Mouse (Mus musculus): ENCODE measurements around the gene B4galt2.

B4galt2 gene

DNA sequence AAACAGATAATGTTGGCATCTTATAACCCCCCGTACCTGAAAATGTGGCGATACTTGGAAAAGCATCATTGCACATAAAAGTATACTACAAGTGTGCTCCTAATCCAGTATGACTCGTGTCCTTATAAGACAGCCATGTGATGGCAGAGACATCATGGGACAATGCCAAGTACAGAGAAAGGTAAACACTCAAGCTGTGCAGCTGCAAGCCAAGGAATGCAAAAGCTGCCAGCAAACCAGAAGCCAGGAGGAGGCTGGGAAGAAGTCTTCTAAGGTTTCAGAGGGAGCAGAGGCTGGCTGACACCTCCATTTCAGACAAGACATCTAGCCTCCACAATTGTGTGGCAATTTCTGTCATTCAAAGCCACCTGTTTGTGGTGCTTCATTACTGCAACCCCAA, 22.9 kb upstream of the B4galt2 start:
- DNase-seq = no peak

DNA sequence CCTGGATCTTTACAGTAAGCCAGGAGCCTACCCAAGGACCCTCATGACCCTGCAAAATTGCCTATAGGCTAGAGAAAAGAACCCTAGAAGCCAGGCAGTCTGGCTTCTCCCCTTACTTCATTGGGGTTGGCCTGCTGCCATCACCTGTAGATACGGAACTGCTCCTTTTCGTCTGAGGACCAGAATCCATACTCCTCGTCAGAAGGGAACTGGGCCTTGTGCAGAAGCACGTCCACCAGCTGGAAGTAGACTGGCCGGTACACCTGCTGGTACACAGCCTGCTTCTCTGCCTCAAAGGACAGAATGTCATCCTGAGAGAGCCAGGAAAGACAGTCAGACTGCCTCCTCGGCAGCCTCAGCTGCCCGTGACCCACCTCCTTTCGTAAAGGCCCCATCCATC, 21.5 kb upstream of the B4galt2 start:
- no peak for DNase-seq

DNA sequence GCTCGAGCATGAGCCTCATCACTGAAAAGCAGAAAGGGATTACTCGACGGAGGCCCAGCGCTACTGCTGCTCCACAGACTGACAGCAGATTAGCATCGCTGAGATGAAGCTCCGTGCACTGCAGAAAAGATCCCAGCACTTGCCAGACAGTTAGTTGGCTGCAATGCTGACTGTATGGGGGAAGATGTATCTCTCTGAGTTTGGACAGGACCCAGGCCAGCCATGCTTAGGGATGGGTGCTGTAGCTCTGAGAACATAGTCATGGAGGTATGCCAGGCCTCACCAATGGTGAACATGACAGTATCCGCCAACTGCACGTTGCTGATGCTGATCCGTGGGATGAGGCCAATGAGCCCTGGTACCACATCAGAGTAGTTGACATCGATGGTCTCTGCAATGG, 20.8 kb upstream of the B4galt2 start:
- DNase-seq = no peak

DNA sequence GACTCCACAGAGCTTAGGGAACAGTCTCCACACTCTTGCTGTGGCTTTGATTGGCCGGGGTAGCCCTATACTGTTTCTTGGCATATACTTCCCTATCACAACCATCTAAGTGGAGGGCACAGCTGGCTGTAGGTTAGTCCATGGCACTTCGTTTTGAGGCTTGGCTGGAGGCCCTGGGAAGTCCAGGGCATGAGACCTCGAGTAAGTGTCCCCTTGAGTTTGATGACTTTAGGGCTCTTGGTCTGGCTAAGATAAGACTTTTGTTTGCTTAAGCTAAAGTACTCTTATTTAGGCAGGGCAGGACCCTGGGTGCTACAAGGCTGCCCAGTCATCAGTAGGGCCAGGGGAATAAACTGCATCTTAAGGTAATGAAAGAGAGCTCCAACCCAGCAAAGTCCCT, 14.8 kb upstream of the B4galt2 start:
- peak; percentile 22 for DNase-seq

DNA sequence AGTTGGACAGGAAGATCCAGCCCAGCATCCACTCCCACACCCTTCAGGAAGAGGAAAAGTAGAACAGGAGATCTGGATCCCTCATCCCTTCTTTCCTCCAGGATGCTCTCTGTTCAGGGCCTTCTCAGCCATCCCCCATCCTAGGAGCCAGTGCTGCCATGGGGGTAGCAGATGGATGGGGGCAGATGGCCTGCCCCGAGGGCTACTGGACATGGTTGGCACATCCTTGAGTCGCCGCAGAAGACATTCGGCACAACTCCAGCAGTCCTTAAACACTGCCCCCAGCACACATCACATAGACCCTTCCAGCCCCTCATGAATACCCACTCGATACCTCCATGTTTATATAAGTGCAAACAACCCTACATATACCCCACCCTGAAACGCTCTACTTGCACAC, 12.7 kb upstream of the B4galt2 start:
- DNase-seq = peak; percentile 84

DNA sequence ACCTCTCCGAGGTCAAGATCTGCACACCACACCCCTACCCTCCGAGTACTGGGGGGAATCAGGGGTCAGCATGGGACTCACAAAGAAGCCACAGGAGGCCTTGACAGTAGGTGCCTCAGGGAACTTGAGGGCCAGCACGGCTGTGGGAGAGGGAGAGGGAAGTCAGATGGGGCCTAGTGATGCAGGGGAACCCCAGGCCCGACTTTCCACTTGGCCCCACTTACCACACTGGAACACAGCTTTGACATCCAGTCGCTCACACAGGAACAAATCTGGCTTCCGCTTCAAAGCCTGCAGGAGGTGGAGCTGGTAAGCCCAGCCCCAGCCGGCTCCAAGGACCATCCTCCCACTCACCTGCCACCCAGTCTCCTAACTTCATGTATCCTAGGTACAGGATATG, 12.1 kb upstream of the B4galt2 start:
- peak; percentile 47 for DNase-seq

DNA sequence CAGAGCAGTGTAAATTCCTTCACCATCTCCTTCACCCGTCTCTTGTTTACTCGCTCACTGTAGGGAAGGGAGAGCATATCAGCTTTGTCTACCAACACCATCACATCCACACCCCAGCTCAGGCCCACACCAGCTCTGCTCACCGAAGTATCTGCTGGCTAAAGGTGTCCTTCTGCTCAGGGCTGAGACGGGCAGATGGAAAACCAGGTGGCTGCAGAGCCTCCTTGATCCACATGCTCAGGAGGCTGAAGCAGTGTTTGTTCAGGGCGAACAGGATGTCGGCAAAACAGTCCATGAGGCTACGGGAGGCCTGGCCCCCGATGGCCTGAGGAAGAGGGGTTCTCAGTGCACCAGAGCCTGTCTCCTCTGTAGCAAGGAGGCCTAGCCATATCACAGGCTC, 11.3 kb upstream of the B4galt2 start:
- DNase-seq = peak; percentile 66

DNA sequence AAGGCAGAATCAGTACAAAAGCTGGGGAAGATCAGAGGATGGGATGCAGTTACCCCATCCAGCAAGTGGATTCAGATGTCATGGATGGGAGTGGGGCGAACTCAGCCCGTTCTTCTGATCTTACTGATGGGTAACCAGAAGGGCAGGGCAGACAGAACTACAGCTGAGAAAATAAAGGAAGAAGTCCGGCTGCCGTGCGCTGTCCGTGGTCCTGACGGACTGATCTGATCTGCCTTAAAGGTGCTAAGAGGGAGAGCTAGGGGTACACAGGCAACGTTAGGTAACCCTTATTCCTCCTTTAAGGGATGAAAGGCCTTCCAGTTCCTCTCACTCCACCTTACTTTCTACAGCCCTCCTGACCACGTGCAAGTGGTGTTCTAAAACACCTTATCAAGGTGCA, 10.1 kb upstream of the B4galt2 start:
- DNase-seq = peak; percentile 50

DNA sequence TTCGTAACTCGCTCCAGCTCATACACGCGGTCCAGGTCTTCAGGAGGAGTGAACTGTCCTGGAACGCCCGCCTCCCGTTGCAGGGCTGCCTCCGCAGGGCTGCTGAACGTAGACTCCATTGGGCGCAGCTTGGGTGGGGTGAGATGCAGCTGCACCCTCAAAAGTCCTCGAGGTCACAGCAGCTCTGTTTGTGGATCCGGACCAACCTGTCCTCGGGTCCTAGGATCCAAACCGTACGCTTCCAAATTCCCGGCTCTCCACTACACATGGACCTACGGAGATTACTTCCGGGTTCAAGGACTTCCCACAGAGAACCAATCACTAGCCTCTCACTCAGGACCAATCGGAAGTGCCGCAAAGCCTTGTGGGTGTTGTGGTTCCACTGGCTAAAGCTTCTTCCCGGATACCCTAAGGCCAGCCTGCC, 8.5 kb upstream of the B4galt2 start, which contains the start of gene Dph2:
Dph2 (minus strand) TSS at position 295 of the 424 bp plus-strand sequence.
- peak; percentile 92 for DNase-seq

DNA sequence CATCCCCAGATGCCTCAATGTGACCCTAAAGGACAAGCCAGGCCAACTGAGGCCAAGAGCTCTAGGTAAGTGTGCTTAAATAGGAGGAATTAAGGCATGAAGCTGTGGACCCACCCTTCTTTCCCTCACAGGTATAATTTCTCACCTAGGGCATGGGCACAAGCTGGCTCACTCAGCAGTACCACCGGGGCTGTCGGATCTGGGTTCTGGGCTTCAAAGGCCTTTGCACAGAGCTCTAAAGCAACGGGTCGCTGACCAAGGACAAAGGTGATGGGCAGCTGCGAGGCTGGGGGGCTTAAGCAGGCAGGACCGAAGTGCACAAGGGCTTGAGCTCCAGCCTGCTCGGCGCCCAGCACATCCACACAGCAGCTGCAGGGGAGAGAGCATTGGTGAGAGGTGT, 7.5 kb upstream of the B4galt2 start:
- peak; percentile 39 for DNase-seq

DNA sequence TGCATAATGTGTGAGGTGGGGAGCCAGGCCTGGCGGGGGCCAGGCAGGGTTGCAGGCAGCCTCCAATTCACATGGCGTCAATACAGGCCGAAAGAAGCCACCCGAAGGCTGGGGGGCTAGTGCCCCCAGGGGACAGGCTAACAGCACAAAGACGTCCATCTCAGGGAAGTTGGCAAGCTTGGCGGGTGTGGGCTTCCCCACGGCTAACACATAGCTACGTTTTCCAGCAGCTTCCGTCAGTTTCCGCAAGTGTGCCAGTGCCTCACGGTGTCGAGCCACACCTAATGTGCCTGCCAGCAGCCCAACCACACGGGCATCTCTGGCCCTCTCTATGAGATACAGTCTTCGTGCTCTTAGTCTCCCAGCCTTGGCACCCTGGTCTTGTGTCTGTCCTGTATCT, 6.7 kb upstream of the B4galt2 start:
- peak; percentile 66 for DNase-seq

DNA sequence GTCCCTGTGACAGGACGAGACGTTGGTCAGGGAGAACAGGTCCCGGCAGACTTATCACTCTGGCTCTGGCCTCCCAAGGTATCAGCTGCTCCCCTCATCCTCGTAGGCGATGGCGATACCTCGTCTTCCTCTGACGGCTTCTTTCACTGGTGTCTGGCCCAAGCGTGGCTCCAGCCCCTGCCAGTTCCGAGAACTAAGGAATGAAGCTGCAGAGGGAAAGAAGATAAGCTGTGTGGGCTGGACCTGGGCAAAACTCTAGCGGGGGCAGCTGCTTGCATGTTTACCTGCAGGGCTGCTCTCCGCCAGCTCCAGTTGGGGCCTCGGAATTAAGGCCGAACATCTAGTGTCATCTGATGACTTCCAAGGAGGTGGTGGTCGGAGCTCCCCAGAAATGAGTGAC, 6.2 kb upstream of the B4galt2 start:
- peak; percentile 54 for DNase-seq

DNA sequence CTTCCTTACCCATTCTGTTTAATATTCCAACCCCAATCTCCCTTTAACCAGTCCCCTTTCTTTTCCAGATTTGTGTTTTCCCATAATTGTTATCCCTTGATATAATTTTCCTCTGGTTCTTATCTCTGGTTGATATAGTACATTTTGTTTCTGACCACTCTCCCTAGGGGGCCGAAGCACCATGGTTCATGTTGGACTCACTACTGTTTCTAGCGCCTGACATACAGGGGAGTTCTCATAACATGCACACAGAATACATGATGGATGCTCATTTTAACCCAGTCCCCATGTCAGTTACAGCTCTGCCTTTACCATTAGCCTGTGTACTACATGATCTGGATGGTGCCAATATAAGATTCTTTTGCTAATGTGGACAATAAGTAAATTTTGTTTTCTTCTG, 4.6 kb upstream of the B4galt2 start:
- DNase-seq = peak; percentile 67

DNA sequence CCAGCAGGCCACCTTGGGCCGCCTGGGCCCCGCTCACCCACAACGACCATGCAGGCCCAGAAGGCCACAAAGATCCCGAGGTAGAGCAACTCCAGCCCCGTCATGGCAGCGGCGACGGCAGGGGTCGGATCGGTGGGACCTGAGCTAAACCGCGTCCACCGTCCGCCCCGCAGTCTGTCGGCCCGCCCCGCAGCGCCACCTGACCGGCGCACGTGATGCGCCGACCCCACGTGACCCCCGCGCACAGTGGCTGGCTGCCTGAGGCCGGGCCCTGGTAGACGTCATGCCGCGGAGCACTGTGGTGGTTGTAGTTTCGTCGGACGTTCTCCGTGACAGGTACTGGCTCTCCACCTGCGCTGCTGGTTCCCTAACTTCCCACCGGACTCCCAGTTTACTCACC, 3.8 kb upstream of the B4galt2 start, which contains the start of gene Atp6v0b:
Atp6v0b (minus strand) TSS at position 201 of the 400 bp plus-strand sequence.
- peak; percentile 95 for DNase-seq

DNA sequence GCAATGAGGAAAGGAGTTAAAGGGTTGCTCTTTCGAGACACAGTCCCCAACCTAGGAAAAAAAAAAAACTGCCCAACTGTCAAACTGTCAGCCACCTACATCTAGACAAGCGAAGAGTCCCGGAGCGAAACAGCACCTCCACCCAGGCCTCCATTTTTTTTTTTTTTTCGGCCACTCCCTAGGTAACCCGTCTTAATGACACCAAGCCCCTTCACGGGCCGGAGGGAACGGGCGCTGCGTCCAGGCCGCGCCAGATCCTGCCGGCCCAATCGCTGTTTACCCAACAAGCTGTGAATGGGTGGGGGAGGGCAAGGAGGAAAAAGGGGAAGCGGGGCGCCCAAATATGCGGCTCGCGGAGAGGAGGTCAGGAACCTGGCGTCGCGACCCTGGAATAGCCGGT, 3.4 kb upstream of the B4galt2 start:
- peak; percentile 57 for DNase-seq

DNA sequence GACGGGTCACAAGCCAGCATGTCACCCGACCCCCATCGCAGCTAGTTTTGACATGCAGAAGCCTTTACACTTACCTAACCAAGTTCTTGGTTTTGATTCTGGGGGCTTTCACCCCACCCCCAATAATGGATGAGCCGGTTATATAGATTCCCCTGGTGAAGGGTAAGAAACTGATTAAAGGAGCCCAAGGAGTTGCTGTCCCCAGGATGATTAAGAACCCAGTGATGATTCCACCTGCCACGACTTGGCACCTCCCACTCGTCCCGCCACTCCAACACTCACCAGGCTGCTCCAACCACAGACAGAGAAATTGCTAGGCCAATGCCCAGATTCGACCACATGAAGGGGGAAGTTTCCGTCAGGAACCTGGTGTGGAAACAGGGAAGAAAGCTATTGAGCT, 2.7 kb upstream of the B4galt2 start:
- peak; percentile 64 for DNase-seq

DNA sequence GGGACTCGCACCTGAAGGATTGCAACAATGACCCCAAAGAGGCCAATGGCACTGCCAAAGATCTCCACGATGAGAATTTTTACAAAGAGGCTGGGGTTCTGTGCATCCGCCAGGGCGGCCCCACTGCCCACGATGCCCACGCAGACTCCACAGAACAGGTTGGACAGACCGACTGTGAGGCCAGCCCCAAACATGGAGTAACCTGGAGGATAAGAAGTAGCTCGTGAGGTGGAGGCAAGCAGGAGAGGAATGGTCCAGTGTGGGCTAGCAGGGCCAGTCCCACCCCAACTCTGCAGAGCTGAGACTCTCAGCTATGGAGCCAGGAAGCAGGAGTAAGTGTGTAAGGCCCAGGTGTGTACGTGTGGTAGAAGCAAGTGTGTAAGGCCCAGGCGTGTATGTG, 1.8 kb upstream of the B4galt2 start:
- DNase-seq = peak; percentile 47

DNA sequence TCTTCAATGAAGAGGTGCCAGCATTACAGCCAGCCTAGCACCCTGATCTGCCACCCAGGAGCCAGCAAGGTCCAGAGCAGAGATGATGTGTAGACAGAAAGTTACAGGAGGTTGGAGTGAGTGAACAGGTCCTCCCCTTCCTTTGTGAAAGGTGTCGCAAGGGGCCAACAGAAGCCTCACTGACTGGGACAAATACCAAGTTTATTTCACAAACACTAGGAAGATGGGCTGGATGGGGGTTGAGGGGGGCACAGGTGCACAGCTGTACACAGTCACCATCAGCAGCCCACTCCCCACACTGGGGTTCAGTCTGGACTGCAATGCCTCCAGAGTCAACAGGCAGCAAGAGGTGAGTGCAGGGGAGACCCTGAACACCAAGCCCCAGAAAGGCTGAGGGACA, 859 bp upstream of the B4galt2 start:
- DNase-seq = peak; percentile 59

DNA sequence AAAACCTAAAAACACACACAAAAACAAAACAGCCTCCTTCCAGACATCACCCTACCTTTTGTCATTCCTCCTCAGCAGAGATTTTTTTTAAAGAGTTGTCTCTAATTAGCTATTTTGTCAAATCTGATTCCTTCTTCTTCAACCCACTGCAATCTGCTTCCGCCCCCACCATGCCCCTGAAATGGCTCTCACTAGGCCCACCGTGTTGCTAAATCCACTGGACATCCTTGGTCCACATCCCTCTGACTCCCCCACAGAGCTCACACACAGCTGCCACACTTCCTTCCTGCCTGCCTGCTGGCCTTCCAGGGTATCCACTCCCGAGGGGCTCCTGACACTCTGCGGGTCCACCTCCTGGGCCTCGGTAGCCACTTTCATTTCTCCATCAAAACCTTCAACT, 4.6 kb downstream of the B4galt2 start:
- DNase-seq = no peak

DNA sequence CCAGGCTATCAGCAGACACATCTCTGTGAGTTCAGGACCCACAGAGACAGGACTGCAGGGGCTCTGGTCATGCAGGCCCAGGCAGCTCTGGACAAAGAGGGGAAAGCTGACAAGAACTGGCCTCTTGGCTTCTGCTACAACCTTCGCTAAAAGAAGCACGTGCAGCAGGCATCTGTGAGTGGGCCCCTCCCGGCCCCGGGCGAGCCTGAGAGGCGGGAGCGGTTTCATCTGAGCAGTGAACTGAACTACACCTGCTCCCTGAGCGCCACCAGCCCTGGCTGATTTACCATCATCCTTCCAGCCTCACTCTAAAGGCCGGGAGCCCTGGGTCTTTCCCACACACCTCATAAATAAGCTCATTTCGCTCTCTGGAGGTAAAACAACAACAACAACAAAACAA, 5.0 kb downstream of the B4galt2 start:
- DNase-seq = no peak

DNA sequence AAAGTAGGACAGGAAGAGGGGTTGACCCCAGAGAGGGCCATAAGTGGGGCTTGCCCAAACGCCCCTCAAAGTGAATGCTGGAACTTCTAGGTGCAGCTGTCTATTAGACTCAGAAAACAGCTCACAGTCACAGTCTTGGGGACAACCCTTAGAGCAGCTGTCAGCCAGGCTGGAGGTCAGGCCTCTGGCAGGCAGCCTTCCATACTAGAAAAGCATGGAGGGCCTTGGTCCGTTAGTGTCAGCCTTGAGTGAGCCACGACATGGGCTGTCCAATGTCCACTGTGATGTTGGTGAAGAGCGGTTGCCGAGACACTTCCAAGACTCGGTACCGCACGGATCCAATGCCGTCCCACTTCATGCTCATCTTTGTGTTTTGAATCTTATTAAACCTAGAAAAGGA, 9.7 kb downstream of the B4galt2 start:
- DNase-seq = no peak

DNA sequence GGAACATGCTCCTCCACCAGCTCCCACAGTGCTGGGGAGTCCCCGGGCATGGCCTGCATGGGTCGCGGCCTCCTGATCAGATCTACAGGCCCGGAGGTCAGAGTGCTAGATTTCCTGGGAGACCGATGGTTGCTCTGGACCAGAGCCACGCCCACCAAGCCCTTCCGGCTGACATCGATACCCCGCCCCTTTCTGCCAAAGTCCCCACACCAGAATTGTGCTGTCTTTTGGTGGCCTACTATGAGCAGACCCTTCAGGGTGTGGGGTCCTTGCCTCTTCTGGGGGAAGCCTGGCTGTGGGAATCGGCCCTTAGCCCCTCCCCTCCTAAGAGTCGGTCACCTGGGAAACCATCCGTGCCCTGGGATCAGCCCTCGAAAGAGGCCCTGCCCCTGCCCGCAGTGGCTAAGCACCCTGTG, 10.8 kb downstream of the B4galt2 start, which contains the start of gene Ccdc24:
Ccdc24 (minus strand) TSS at position 87 of the 416 bp plus-strand sequence.
- no peak for DNase-seq

DNA sequence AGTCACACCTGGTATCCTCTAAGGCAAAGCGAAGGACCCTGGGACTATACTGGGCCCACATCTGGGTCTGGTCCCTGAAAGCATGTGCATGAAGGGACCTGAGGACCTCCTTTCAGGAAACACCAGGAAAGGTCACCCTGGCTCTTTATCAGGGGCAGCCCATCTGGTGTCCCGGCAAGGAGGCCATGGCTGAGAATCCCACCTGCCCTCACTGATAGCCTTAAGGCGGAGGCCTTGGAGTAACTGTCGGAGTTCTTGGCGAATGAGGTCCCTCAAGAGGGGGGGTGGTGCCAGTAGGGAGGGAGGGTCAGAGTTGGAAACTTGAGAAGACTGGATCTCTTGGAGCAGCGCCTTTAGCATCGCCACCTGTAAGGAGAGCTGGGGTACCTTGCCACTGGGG, 11.5 kb downstream of the B4galt2 start:
- DNase-seq = no peak

DNA sequence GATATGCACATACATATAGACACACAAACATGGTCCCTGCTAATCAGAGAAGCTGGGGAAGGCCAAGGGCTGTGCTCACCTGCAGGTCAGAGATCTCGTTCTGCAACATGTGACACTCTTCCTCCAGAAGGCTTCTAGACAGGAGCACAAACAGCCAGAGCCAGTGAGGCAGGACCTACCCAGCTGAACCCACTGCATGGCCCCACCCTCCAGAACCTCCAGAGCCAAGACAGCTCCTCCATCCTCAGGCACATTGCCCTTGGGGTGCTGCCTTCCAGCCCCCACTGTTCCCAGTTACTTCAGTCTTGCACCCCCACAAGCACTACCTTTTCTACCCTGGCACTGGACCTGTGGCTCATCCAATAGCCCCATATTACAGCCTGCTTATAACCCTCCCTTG, 12.8 kb downstream of the B4galt2 start:
- no peak for DNase-seq

DNA sequence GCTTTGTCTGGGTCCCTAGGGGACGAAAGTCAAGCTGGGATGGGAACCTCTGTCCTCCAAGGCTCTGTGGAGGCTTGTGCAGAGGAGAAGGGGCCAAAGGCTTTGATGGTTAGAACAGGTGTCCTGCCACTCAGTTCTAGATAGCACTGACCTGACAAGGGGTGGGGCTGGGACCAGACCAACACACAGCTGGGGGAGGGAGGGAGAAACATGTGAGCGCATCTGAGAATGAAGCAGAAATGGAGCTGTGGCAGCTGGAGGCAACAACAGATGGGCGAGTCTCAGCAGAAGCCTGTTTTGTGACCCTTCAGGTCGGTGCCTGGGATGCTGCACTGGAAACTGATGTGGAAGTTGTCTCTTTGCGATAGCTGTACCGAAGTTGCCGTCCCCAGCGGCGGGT, 14.0 kb downstream of the B4galt2 start:
- DNase-seq = no peak

DNA sequence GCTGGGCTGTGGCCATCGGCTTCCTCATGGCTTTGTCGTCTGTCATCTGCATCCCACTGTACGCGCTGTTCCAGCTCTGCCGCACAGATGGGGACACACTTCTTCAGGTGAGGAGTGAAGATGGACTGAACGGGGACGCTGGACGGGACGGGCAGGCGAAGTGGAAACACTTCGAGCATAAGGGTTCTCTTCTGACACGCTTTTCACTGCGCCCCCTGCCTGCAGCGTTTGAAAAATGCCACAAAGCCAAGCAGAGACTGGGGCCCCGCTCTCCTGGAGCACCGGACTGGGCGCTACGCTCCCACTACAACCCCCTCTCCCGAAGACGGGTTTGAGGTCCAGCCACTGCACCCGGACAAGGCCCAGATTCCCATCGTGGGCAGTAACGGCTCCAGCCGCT, 15.5 kb downstream of the B4galt2 start:
- DNase-seq = peak; percentile 47
